Mouse (Mus musculus): ENCODE measurements around the gene 1810013L24Rik. TPM values are rescaled to one million over a fixed set of nuclear protein-coding genes. Genes with fewer than 3 reads are reported as not detected.

1810013L24Rik gene
- 10 to 100 TPM; 69.6 to 81.4 TPM for total RNA-seq (2023)

DNA sequence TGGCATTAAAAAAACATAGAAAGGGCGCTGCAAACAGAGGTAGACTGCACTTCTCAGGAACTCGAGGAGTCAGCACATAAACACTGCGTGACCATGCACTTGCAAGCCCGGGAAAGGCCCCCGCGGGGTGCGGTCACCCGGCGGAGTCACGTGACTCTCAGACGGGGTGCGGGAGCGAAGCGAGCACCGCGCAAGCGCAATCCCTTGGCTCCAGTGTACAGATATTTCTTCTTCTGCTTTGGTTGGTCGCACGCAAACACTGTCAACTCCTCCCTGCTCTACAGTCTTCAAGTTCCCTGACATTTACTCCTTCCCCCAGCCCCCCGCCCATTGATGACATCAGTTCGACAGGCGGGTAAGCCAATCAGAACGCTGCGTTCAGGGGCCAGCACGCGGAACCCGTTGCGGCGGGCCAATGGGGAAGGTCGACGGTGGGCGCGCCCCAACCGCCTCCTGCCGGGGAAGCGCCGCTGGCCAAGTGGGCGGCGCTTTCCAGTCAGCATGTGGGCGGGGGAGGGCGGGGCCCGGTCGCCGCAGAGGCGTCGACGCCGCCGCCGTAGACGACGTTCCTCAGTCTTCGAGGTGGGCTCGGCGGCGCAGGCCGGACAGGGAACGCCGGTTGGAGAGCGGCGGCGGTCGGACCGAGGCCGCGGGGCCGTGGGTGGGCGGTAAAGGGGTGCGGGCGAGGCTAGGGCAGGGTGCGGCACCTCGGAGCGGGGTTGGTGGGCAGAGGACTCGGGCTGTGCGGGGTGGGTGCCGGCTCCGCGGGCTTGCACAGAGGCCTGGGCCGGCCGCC is at the start of gene 1810013L24Rik:
TSS of gene 1810013L24Rik (plus strand) at position 537 of the 796 bp plus-strand sequence.

DNA sequence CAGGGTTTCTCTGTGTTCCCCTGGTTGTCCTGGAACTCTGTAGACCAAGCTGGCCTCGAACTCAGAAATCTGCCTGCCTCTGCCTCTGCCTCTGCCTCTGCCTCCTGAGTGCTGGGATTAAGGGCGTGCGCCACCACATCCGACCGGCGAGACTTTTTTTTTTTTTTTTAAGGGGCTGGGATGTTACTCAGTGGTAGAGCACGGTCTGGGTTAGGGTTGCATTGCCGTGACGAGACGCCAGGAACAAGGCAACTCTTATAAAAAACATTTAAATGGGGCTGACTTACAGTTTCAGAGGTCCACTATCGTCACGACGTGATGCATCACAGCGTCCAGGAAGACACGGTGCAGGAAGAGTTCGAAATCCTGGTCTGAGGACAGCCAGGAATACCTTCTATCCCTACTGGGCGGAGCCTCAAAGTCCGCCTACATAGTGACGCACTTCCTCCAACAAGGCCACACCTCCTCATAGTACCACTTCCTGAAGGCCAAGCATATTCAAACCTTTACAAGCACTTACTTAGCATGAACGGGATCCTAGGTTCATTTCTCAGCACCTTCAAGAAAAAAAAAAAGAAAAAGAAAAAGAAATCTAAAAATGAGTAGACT is 37.8 kb upstream of the 1810013L24Rik start, which contains the start of gene Usp7:
TSS of gene Usp7 (minus strand) at position 360 of the 609 bp plus-strand sequence.

Other genes starting within 250 kb of the 1810013L24Rik start
- gene Pmm2, start 192.4 kb upstream of the 1810013L24Rik start, total RNA-seq (2023) = 10 to 100 TPM; 34.5 to 35.2 TPM
- gene Tmem186, start 192.4 kb upstream of the 1810013L24Rik start, total RNA-seq (2023) = 1 to 10 TPM; 3.2 to 4.9 TPM
- gene Carhsp1, start 157.9 kb upstream of the 1810013L24Rik start, total RNA-seq (2023) = 10 to 100 TPM; 58.4 to 63.4 TPM
- under 1 TPM in 1 of 2 experiments, not detected in 1; 0.75 TPM for gene Gm5767, start 149.3 kb upstream of the 1810013L24Rik start, total RNA-seq (2023)
- 100 to 1,000 TPM; 153 to 154 TPM for gene Usp7, start 37.8 kb upstream of the 1810013L24Rik start, total RNA-seq (2023)